Mouse (Mus musculus) erythroblast, embryonic 14.5 days (primary cell): ENCODE data around the gene 4930467E23Rik.
"Not testable (repeated sequence)": the region's sequence is repeated elsewhere in the genome, so short reads cannot be mapped to it uniquely, and the experiment has no call there.

Source experiments
- GATA1 ChIP-seq: IDR thresholded peaks from 2 replicates; pipeline ENCODE4 v1.6.1; 2012; ENCODE audit warnings: low read length, inconsistent platforms, mixed read lengths
- TAL1 ChIP-seq: IDR thresholded peaks from 3 replicates; pipeline ENCODE4 v1.6.1; 2012; ENCODE audit warnings: low read length, inconsistent platforms, mixed read lengths

DNA sequence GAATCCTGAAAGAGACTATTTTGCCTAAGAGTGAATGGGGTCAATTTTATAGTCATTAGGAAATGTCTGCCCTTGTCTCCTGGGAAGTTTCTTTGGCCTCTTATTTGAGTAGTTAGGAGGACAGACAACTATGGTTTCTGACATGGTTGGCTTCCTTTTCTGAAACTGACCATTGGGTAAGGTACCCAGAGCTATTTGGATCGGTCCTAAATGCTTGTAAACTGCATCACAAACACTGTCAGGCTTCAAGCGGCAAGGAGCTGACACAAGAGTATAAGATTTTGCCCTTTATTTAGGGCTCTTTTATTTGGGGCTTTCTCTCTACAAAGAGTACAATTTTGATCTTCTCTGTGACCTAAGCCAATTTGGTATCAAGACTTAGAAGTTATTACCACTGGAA lies 48.1 kb downstream of the 4930467E23Rik start:
- not testable (repeated sequence) for TF ChIP-seq GATA1, TAL1
